Mouse (Mus musculus): ENCODE data around the gene Tlk1. TPM values are rescaled to one million over a fixed set of nuclear protein-coding genes. Genes with fewer than 3 reads are reported as not detected.

The Tlk1 gene
- polyA plus RNA-seq, 1 experiment from 2014 or later, result 26.7 TPM

- Histone ChIP-seq H3K27me3 (ENCODE audit: control insufficient read depth, insufficient read depth, low read length) (no peaks in the 10 kb centered on the region), H3K4me1 (replicated peaks; ENCODE audit: control insufficient read depth, insufficient read depth) (no peaks in the 10 kb centered on the region), H3K9ac (ENCODE audit: low read length) (no peak overlapping the region), H3K27ac (replicated peaks) (no peak overlapping the region), H3K36me3 (ENCODE audit: control insufficient read depth, insufficient read depth, low read length) (no peaks in the 10 kb centered on the region), H3K4me2 (replicated peaks; ENCODE audit: low read depth) (no peak overlapping the region), H3K9me3 (ENCODE audit: control insufficient read depth, low read length) (no peaks in the 10 kb centered on the region), H3K4me3 (ENCODE audit: low read depth, low read length) (no peak overlapping the region)
- no peak for TF ChIP-seq CTCF (IDR thresholded peaks at IDR 0.05; ENCODE audit: low read depth)
- TF ChIP-seq EP300 (optimal IDR thresholded peaks at IDR 0.05), result no peak
- DNase-seq (ENCODE audit: low spot score), result no peak
- no peak for ATAC-seq (ENCODE audit: low FRiP score, low TSS enrichment)
- 66% methylated on average over 2 of the region's 2 CpGs for WGBS
These were observed 5.2 kb upstream of the Tlk1 start for GRCm38 (mm10) chr2:70830683-70831082.

GRCm38 (mm10) chr2:70829946-70830610, 4.5 kb upstream of the Tlk1 start:
- no peak overlapping the region for H3K27ac ChIP-seq (replicated peaks)
- ATAC-seq (ENCODE audit: low FRiP score, low TSS enrichment), result no peak
- TF ChIP-seq EP300 (optimal IDR thresholded peaks at IDR 0.05) (no peak), CTCF (IDR thresholded peaks at IDR 0.05; ENCODE audit: low read depth) (no peak)
- H3K9me3 ChIP-seq (ENCODE audit: control insufficient read depth, low read length), result no peaks in the 10 kb centered on the region
- no peaks in the 10 kb centered on the region for H3K27me3 ChIP-seq (ENCODE audit: control insufficient read depth, insufficient read depth, low read length)
- no peaks in the 10 kb centered on the region for H3K36me3 ChIP-seq (ENCODE audit: control insufficient read depth, insufficient read depth, low read length)
- no peak for DNase-seq (ENCODE audit: low spot score)
- no peaks in the 10 kb centered on the region for H3K4me1 ChIP-seq (replicated peaks; ENCODE audit: control insufficient read depth, insufficient read depth)
- H3K4me3 ChIP-seq (ENCODE audit: low read depth, low read length), result no peak overlapping the region
- H3K9ac ChIP-seq (ENCODE audit: low read length), result no peak overlapping the region
- 76% methylated on average over 5 of the region's 5 CpGs for WGBS
- no peak overlapping the region for H3K4me2 ChIP-seq (replicated peaks; ENCODE audit: low read depth)

- Histone ChIP-seq H3K4me1 (replicated peaks; ENCODE audit: control insufficient read depth, insufficient read depth) (no peaks in the 10 kb centered on the region; the same call in 1 of the 2 replicates), H3K9ac (ENCODE audit: low read length) (no peak overlapping the region), H3K9me3 (ENCODE audit: control insufficient read depth, low read length) (no peaks in the 10 kb centered on the region), H3K36me3 (ENCODE audit: control insufficient read depth, insufficient read depth, low read length) (no peaks in the 10 kb centered on the region), H3K4me2 (replicated peaks; ENCODE audit: low read depth) (no peak overlapping the region), H3K4me3 (ENCODE audit: low read depth, low read length) (no peak overlapping the region), H3K27ac (replicated peaks) (no peak overlapping the region), H3K27me3 (ENCODE audit: control insufficient read depth, insufficient read depth, low read length) (no peaks in the 10 kb centered on the region)
- DNase-seq (ENCODE audit: low spot score) (no peak), ATAC-seq (ENCODE audit: low FRiP score, low TSS enrichment) (no peak)
- TF ChIP-seq CTCF (IDR thresholded peaks at IDR 0.05; ENCODE audit: low read depth) (no peak), EP300 (optimal IDR thresholded peaks at IDR 0.05) (no peak)
- 82% methylated on average over 8 of the region's 8 CpGs for WGBS
These were observed 2.3 kb upstream of the Tlk1 start for GRCm38 (mm10) chr2:70827780-70828179.

- WGBS, result 71% methylated on average over 8 of the region's 8 CpGs
- DNase-seq (ENCODE audit: low spot score) (no peak), ATAC-seq (ENCODE audit: low FRiP score, low TSS enrichment) (no peak)
- Histone ChIP-seq H3K36me3 (ENCODE audit: control insufficient read depth, insufficient read depth, low read length) (no peaks in the 10 kb centered on the region), H3K27ac (replicated peaks) (no peak overlapping the region), H3K9ac (ENCODE audit: low read length) (no peak overlapping the region), H3K4me2 (replicated peaks; ENCODE audit: low read depth) (no peak overlapping the region), H3K4me1 (replicated peaks; ENCODE audit: control insufficient read depth, insufficient read depth) (no peaks in the 10 kb centered on the region; the same call in 1 of the 2 replicates), H3K4me3 (ENCODE audit: low read depth, low read length) (no peak overlapping the region), H3K27me3 (ENCODE audit: control insufficient read depth, insufficient read depth, low read length) (no peaks in the 10 kb centered on the region), H3K9me3 (ENCODE audit: control insufficient read depth, low read length) (no peaks in the 10 kb centered on the region)
- TF ChIP-seq CTCF (IDR thresholded peaks at IDR 0.05; ENCODE audit: low read depth) (no peak), EP300 (optimal IDR thresholded peaks at IDR 0.05) (no peak)
These were observed 1.1 kb upstream of the Tlk1 start for GRCm38 (mm10) chr2:70826436-70827230.

- H3K4me3 ChIP-seq (ENCODE audit: low read depth, low read length), result peak overlapping the region; percentile 95
- H3K27ac ChIP-seq (replicated peaks), result peak overlapping the region; percentile 100
- peak overlapping the region; percentile 63 for H3K4me2 ChIP-seq (replicated peaks; ENCODE audit: low read depth)
- H3K9ac ChIP-seq (ENCODE audit: low read length), result peak overlapping the region; percentile 97
- DNase-seq (ENCODE audit: low spot score), result peak; percentile 82
- ATAC-seq (ENCODE audit: low FRiP score, low TSS enrichment), result peak; percentile 72
- H3K36me3 ChIP-seq (ENCODE audit: control insufficient read depth, insufficient read depth, low read length), result no peaks in the 10 kb centered on the region
- H3K4me1 ChIP-seq (replicated peaks; ENCODE audit: control insufficient read depth, insufficient read depth), result no peaks in the 10 kb centered on the region; the same call in 1 of the 2 replicates
- TF ChIP-seq EP300 (optimal IDR thresholded peaks at IDR 0.05) (no peak), CTCF (IDR thresholded peaks at IDR 0.05; ENCODE audit: low read depth) (no peak)
- no peaks in the 10 kb centered on the region for H3K27me3 ChIP-seq (ENCODE audit: control insufficient read depth, insufficient read depth, low read length)
- WGBS, result under 1% methylated on average over 55 of the region's 59 CpGs
- no peaks in the 10 kb centered on the region for H3K9me3 ChIP-seq (ENCODE audit: control insufficient read depth, low read length)
These were observed 624 bp downstream of the Tlk1 start for GRCm38 (mm10) chr2:70824838-70825370.
